Mouse (Mus musculus): ENCODE measurements around the gene Lag3. TPM values are rescaled to one million over a fixed set of nuclear protein-coding genes. Genes with fewer than 3 reads are reported as not detected.

Lag3 gene
- total RNA-seq (2014; fragmentation: Nextera tagmentation), result 0.68 TPM in 1 of 2 replicates, not detected in the other
- 0.12 TPM in 1 of 2 replicates, not detected in the other for total RNA-seq (2017)
- polyA plus RNA-seq (2012), result not detected in 2 replicates

- Histone ChIP-seq H3K4me3 (ENCODE audit: low read depth, low read length) (no peak within 1 kb of the TSS), H3K27me3 (ENCODE audit: insufficient read depth, low read length) (peaks cover 90% of the 10 kb centered on the region), H3K4me1 (ENCODE audit: insufficient read depth, low read depth, low read length) (peaks cover 22% of the 10 kb centered on the region), H3K36me3 (replicated peaks) (no peaks in the 10 kb centered on the region), H3K9me3 (replicated peaks) (no peaks in the 10 kb centered on the region)
- ATAC-seq (ENCODE audit: extremely low read depth, insufficient number of reproducible peaks, low FRiP score, poor library complexity, severe bottlenecking) (no peak), DNase-seq (ENCODE audit: low spot score) (no peak)
- TF ChIP-seq POLR2AphosphoS5 (IDR thresholded peaks at IDR 0.05; ENCODE audit: insufficient replicate concordance, low read depth, low read length) (no peak), TAL1 (conservative IDR thresholded peaks at IDR 0.05; ENCODE audit: low read depth, low read length) (no peak), CTCF (IDR thresholded peaks at IDR 0.05; ENCODE audit: low read depth, low read length) (no peak), GATA2 (IDR thresholded peaks at IDR 0.05; ENCODE audit: borderline replicate concordance, low read depth, low read length) (no peak), GATA1 (IDR thresholded peaks at IDR 0.05; ENCODE audit: borderline replicate concordance, low read length) (no peak)
Measured at GRCm38 (mm10) chr6:124911533-124912218, at the start of gene Lag3. Gene Lag3 (minus strand): TSS chr6:124911705.

GRCm38 (mm10) chr6:124961021-124961420 is 49.5 kb upstream of the Lag3 start:
- no peaks in the 10 kb centered on the region for H3K27me3 ChIP-seq (ENCODE audit: insufficient read depth, low read length)
- DNase-seq (ENCODE audit: low spot score) (no peak), ATAC-seq (ENCODE audit: extremely low read depth, insufficient number of reproducible peaks, low FRiP score, poor library complexity, severe bottlenecking) (no peak)
- peaks cover 79% of the 10 kb centered on the region for H3K36me3 ChIP-seq (replicated peaks)
- H3K4me3 ChIP-seq (ENCODE audit: low read depth, low read length), result no peak overlapping the region
- H3K4me1 ChIP-seq (ENCODE audit: insufficient read depth, low read depth, low read length), result peaks cover 49% of the 10 kb centered on the region
- no peaks in the 10 kb centered on the region for H3K9me3 ChIP-seq (replicated peaks)
- TF ChIP-seq TAL1 (conservative IDR thresholded peaks at IDR 0.05; ENCODE audit: low read depth, low read length), result no peak
- TF ChIP-seq CTCF (IDR thresholded peaks at IDR 0.05; ENCODE audit: low read depth, low read length), result no peak
- TF ChIP-seq GATA2 (IDR thresholded peaks at IDR 0.05; ENCODE audit: borderline replicate concordance, low read depth, low read length), result no peak
- no peak for TF ChIP-seq POLR2AphosphoS5 (IDR thresholded peaks at IDR 0.05; ENCODE audit: insufficient replicate concordance, low read depth, low read length)
- TF ChIP-seq GATA1 (IDR thresholded peaks at IDR 0.05; ENCODE audit: borderline replicate concordance, low read length), result no peak

GRCm38 (mm10) chr6:124959960-124960359 is 48.5 kb upstream of the Lag3 start:
- Histone ChIP-seq H3K36me3 (replicated peaks) (peaks cover 89% of the 10 kb centered on the region), H3K4me3 (ENCODE audit: low read depth, low read length) (no peak overlapping the region)

GRCm38 (mm10) chr6:124958127-124958526 is 46.6 kb upstream of the Lag3 start:
- peaks cover 34% of the 10 kb centered on the region for H3K4me1 ChIP-seq (ENCODE audit: insufficient read depth, low read depth, low read length)
- H3K36me3 ChIP-seq (replicated peaks), result peaks cover 99% of the 10 kb centered on the region
- ATAC-seq (ENCODE audit: extremely low read depth, insufficient number of reproducible peaks, low FRiP score, poor library complexity, severe bottlenecking) (no peak), DNase-seq (ENCODE audit: low spot score) (no peak)
- H3K9me3 ChIP-seq (replicated peaks), result peaks cover 9% of the 10 kb centered on the region; the same call in 1 of the 2 replicates
- H3K4me3 ChIP-seq (ENCODE audit: low read depth, low read length), result no peak overlapping the region
- H3K27me3 ChIP-seq (ENCODE audit: insufficient read depth, low read length), result no peaks in the 10 kb centered on the region
- TF ChIP-seq GATA1 (IDR thresholded peaks at IDR 0.05; ENCODE audit: borderline replicate concordance, low read length), result no peak
- no peak for TF ChIP-seq CTCF (IDR thresholded peaks at IDR 0.05; ENCODE audit: low read depth, low read length)
- no peak for TF ChIP-seq TAL1 (conservative IDR thresholded peaks at IDR 0.05; ENCODE audit: low read depth, low read length)
- TF ChIP-seq POLR2AphosphoS5 (IDR thresholded peaks at IDR 0.05; ENCODE audit: insufficient replicate concordance, low read depth, low read length), result no peak
- TF ChIP-seq GATA2 (IDR thresholded peaks at IDR 0.05; ENCODE audit: borderline replicate concordance, low read depth, low read length), result no peak

More at GRCm38 (mm10) chr6:124959960-124960359, 48.5 kb upstream of the Lag3 start:
- Histone ChIP-seq H3K9me3 (replicated peaks) (no peaks in the 10 kb centered on the region), H3K27me3 (ENCODE audit: insufficient read depth, low read length) (no peaks in the 10 kb centered on the region), H3K4me1 (ENCODE audit: insufficient read depth, low read depth, low read length) (peaks cover 47% of the 10 kb centered on the region)
- no peak for TF ChIP-seq TAL1 (conservative IDR thresholded peaks at IDR 0.05; ENCODE audit: low read depth, low read length)
- no peak for TF ChIP-seq GATA2 (IDR thresholded peaks at IDR 0.05; ENCODE audit: borderline replicate concordance, low read depth, low read length)
- ATAC-seq (ENCODE audit: extremely low read depth, insufficient number of reproducible peaks, low FRiP score, poor library complexity, severe bottlenecking), result no peak
- no peak for DNase-seq (ENCODE audit: low spot score)

GRCm38 (mm10) chr6:124955212-124955611 is 43.7 kb upstream of the Lag3 start:
- H3K36me3 ChIP-seq (replicated peaks), result peaks cover 76% of the 10 kb centered on the region
- ATAC-seq (ENCODE audit: extremely low read depth, insufficient number of reproducible peaks, low FRiP score, poor library complexity, severe bottlenecking), result no peak

GRCm38 (mm10) chr6:124953991-124954715 is 42.6 kb upstream of the Lag3 start:
- peaks cover 66% of the 10 kb centered on the region for H3K36me3 ChIP-seq (replicated peaks)
- H3K4me3 ChIP-seq (ENCODE audit: low read depth, low read length), result no peak overlapping the region
- H3K27me3 ChIP-seq (ENCODE audit: insufficient read depth, low read length), result no peaks in the 10 kb centered on the region
- peaks cover 24% of the 10 kb centered on the region for H3K9me3 ChIP-seq (replicated peaks)
- DNase-seq (ENCODE audit: low spot score) (no peak), ATAC-seq (ENCODE audit: extremely low read depth, insufficient number of reproducible peaks, low FRiP score, poor library complexity, severe bottlenecking) (no peak)
- peaks cover 5% of the 10 kb centered on the region; the same call in 1 of the 2 replicates for H3K4me1 ChIP-seq (ENCODE audit: insufficient read depth, low read depth, low read length)
- no peak for TF ChIP-seq GATA2 (IDR thresholded peaks at IDR 0.05; ENCODE audit: borderline replicate concordance, low read depth, low read length)
- TF ChIP-seq TAL1 (conservative IDR thresholded peaks at IDR 0.05; ENCODE audit: low read depth, low read length), result no peak
- TF ChIP-seq POLR2AphosphoS5 (IDR thresholded peaks at IDR 0.05; ENCODE audit: insufficient replicate concordance, low read depth, low read length), result no peak
- no peak for TF ChIP-seq GATA1 (IDR thresholded peaks at IDR 0.05; ENCODE audit: borderline replicate concordance, low read length)
- TF ChIP-seq CTCF (IDR thresholded peaks at IDR 0.05; ENCODE audit: low read depth, low read length), result no peak

More at GRCm38 (mm10) chr6:124955212-124955611, 43.7 kb upstream of the Lag3 start:
- Histone ChIP-seq H3K4me3 (ENCODE audit: low read depth, low read length) (no peak overlapping the region), H3K9me3 (replicated peaks) (peaks cover 24% of the 10 kb centered on the region), H3K27me3 (ENCODE audit: insufficient read depth, low read length) (no peaks in the 10 kb centered on the region), H3K4me1 (ENCODE audit: insufficient read depth, low read depth, low read length) (peaks cover 11% of the 10 kb centered on the region; the same call in 1 of the 2 replicates)
- TF ChIP-seq GATA1 (IDR thresholded peaks at IDR 0.05; ENCODE audit: borderline replicate concordance, low read length) (no peak), CTCF (IDR thresholded peaks at IDR 0.05; ENCODE audit: low read depth, low read length) (no peak), POLR2AphosphoS5 (IDR thresholded peaks at IDR 0.05; ENCODE audit: insufficient replicate concordance, low read depth, low read length) (no peak), TAL1 (conservative IDR thresholded peaks at IDR 0.05; ENCODE audit: low read depth, low read length) (no peak), GATA2 (IDR thresholded peaks at IDR 0.05; ENCODE audit: borderline replicate concordance, low read depth, low read length) (no peak)
- DNase-seq (ENCODE audit: low spot score), result no peak
